Mouse (Mus musculus): ENCODE data around the gene Cntnap4.

- TF ChIP-seq EP300 (IDR thresholded peaks at IDR 0.05; ENCODE audit: low read depth in 1 of 2, low read length in 2 of 2), result no peak
- TF ChIP-seq POLR2AphosphoS2 (IDR thresholded peaks at IDR 0.05; ENCODE audit: low read length), result no peak
- TF ChIP-seq MAX (IDR thresholded peaks at IDR 0.05; ENCODE audit: low read length), result no peak
- no peak for TF ChIP-seq GATA1 (IDR thresholded peaks at IDR 0.05; ENCODE audit: low read depth, low read length)
- TF ChIP-seq CTCF (IDR thresholded peaks at IDR 0.05 in 2 of 3, conservative IDR thresholded peaks at IDR 0.05 in 1 of 3; ENCODE audit: control insufficient read depth in 1 of 3, insufficient read depth in 1 of 3, low read depth in 2 of 3, low read length in 3 of 3, poor library complexity in 1 of 3, severe bottlenecking in 1 of 3), result no peak
- no peak for TF ChIP-seq CHD2 (IDR thresholded peaks at IDR 0.05; ENCODE audit: low read length)
- TF ChIP-seq HCFC1 (IDR thresholded peaks at IDR 0.05; ENCODE audit: low read depth, low read length), result no peak
- no peak for TF ChIP-seq POLR2A (IDR thresholded peaks at IDR 0.05; ENCODE audit: control insufficient read depth in 1 of 2, insufficient read depth in 1 of 2, low read depth in 1 of 2, low read length in 2 of 2, poor library complexity in 1 of 2)
- no peak for TF ChIP-seq USF1 (IDR thresholded peaks at IDR 0.05; ENCODE audit: low read depth, low read length)
- TF ChIP-seq KAT2A (conservative IDR thresholded peaks at IDR 0.05; ENCODE audit: low read depth, low read length), result no peak
- TF ChIP-seq NRF1 (IDR thresholded peaks at IDR 0.05; ENCODE audit: insufficient read depth, low read depth, low read length, poor library complexity, severe bottlenecking), result no peak
- TF ChIP-seq NELFE (IDR thresholded peaks at IDR 0.05; ENCODE audit: low read depth, low read length), result no peak
Measured at GRCm38 (mm10) chr8:112674671-112675070, 104.8 kb downstream of the Cntnap4 start.
